ENCODE assay signal across 18 mouse cellular contexts in genomic region chr11:52557836-52558235, GRCm38 (mm10).
"Had no signal": no experiment of that assay in that cellular context is flagged by ENCODE, and none has a peak within 500 bp of the region (broad histone marks: within the 10 kb centered on the region; RNA-seq: fewer than 3 reads in every experiment).

No protein-coding gene starts in this region.

- H3K4me1 ChIP-seq: midbrain, embryonic 12.5 days had no signal

- ATAC-seq: midbrain, embryonic 16.5 days had no signal

- H3K9ac ChIP-seq: lung, embryonic 14.5 days; midbrain, embryonic 12.5 days; neural tube, embryonic 13.5 days; neural tube, embryonic 15.5 days had no signal

- DNase-seq: lung, adult 18-20 months; lung, embryonic 14.5 days; lung, postnatal 10 days; lung, postnatal 4 days; midbrain, embryonic 14.5 days; retina, postnatal 1 day; right cerebral cortex, adult 18-20 months; right cerebral cortex, postnatal 25 days; right cerebral cortex, postnatal 4 days; spleen, adult 18-20 months; thymus, adult 18-20 months; thymus, postnatal 14 days; thymus, postnatal 36 days had no signal

- H3K27me3 ChIP-seq: midbrain, embryonic 12.5 days had no signal

- H3K4me2 ChIP-seq: lung, embryonic 14.5 days; midbrain, embryonic 12.5 days; neural tube, embryonic 13.5 days; neural tube, embryonic 15.5 days had no signal

- H3K4me3 ChIP-seq: midbrain, embryonic 12.5 days; myocyte; neural tube, embryonic 13.5 days; neural tube, embryonic 15.5 days had no signal

- H3K36me3 ChIP-seq: midbrain, embryonic 12.5 days; neural tube, embryonic 13.5 days; neural tube, embryonic 15.5 days had no signal

- H3K9me3 ChIP-seq: midbrain, embryonic 12.5 days; neural tube, embryonic 13.5 days; neural tube, embryonic 15.5 days had no signal

- H3K27ac ChIP-seq: midbrain, embryonic 12.5 days; neural tube, embryonic 13.5 days; neural tube, embryonic 15.5 days had no signal
